Mouse (Mus musculus) C2C12 (cell line): ENCODE data around the gene Gm5868.

Source experiments
- CEBPB ChIP-seq: IDR thresholded peaks from one replicate; pipeline ENCODE4 v1.6.1; 2011; ENCODE audit warnings: low read depth, mild to moderate bottlenecking, control low read depth, moderate library complexity
- CTCF ChIP-seq: IDR thresholded peaks from one replicate; pipeline ENCODE4 v1.5.1; 2011; ENCODE audit not compliant: control insufficient read depth, insufficient read depth, insufficient read length
- USF1 ChIP-seq: IDR thresholded peaks from one replicate; pipeline ENCODE4 v1.6.1; 2011; ENCODE audit warnings: low read depth, mild to moderate bottlenecking, control low read depth, moderate library complexity

GRCm38 (mm10) chr5:72559544-72560049 is 27.8 kb downstream of the Gm5868 start, which contains the start of gene Nfxl1:
- TF ChIP-seq CTCF = no peak
- TF ChIP-seq CEBPB = no peak
- TF ChIP-seq USF1 = no peak
